Comparison of ENCODE assay signal across 8 mouse cellular contexts in the genomic region with DNA sequence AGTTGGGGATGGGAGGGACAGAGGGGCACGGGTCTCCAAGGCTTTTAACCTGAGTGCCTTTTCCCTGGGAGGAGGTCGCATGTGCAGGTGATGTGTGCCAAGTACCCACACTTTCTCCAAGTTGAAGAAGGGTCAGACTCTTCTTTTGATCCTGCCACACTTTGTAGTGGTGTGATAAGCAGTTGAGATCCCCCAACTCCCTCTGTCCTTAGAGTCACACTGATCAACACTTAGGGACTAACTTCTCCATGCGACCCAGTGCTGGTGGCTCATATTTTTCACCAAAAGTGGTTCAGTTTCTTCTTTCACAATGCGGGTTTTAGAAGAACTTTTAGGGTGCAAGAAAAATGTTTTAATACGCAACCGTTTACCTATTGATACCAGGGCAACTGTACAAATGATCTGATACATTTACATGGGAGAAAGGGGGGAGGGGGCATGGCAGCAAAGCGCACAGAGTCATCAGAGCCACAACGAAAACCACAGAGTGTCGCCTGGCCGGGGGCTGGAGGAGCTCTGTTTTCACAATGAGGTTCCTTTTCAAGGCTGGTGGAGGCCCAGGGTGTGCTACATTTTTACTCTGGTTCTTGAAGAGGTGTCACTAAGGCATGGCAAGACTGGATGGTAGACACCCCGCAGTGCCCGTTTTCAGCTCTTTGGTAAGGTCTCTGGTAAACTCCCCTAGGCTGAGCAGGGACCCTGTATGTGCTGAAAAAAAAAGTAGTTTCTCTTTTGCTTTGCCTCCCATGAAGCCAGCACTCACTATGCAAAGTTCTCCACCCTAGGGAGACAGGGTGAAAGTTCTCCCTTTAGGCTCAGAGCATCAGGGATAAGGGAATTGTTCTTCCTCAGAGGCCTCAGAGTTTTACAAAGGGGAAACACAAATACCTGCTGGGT. TPM values are rescaled to one million over a fixed set of nuclear protein-coding genes. Genes with fewer than 3 reads are reported as not detected.
A peak's percentile ranks its signal among the peaks of the same experiment; 100 is the strongest.
DNase-seq lines count a peak whose midpoint lies in the region; ATAC-seq and TF ChIP-seq lines count a peak whose summit lies in the region.

No protein-coding gene starts in this region.

- H3K36me3 ChIP-seq in forebrain, embryonic 16.5 days (ENCODE audit: control insufficient read depth, insufficient read depth): no peaks in the 10 kb centered on the region
- H3K36me3 ChIP-seq in neural tube, embryonic 12.5 days: no peaks in the 10 kb centered on the region

- no peaks in the 10 kb centered on the region for H3K9me3 ChIP-seq in forebrain, embryonic 16.5 days (ENCODE audit: control insufficient read depth, low read length)
- H3K9me3 ChIP-seq in neural tube, embryonic 12.5 days: no peaks in the 10 kb centered on the region

- no peak for TF ChIP-seq CTCF in lung, adult 2 months (IDR thresholded peaks at IDR 0.05; ENCODE audit: insufficient read depth, low read length)

- no peak overlapping the region for H3K9ac ChIP-seq in forebrain, embryonic 16.5 days (replicated peaks; ENCODE audit: low read depth, low read length)
- peak overlapping the region; percentile 38; the same call in 1 of the 2 replicates for H3K9ac ChIP-seq in neural tube, embryonic 12.5 days

- H3K4me2 ChIP-seq in forebrain, embryonic 16.5 days (ENCODE audit: low read length): peak overlapping the region; percentile 48
- H3K4me2 ChIP-seq in neural tube, embryonic 12.5 days (replicated peaks): peak overlapping the region; percentile 72

- peaks cover 18% of the 10 kb centered on the region for H3K4me1 ChIP-seq in lung, adult 2 months (ENCODE audit: control insufficient read depth, insufficient read depth, low read length)
- H3K4me1 ChIP-seq in forebrain, embryonic 16.5 days (replicated peaks; ENCODE audit: control insufficient read depth, insufficient read depth, low read length): peaks cover 9% of the 10 kb centered on the region
- peaks cover 8% of the 10 kb centered on the region for H3K4me1 ChIP-seq in neural tube, embryonic 12.5 days

- H3K4me3 ChIP-seq in lung, adult 2 months (replicated peaks; ENCODE audit: extremely low read depth, low read depth, low read length): peak overlapping the region; percentile 41
- H3K4me3 ChIP-seq in forebrain, embryonic 16.5 days (replicated peaks; ENCODE audit: low read length): peak overlapping the region; percentile 26
- H3K4me3 ChIP-seq in neural tube, embryonic 12.5 days: peak overlapping the region; percentile 23

- TF ChIP-seq POLR2A in lung, adult 2 months (IDR thresholded peaks at IDR 0.05; ENCODE audit: borderline replicate concordance, extremely low read depth, low read depth, low read length): no peak

- 53% methylated on average over 12 of the region's 12 CpGs for WGBS in lung, adult 2 months
- WGBS in forebrain, embryonic 16.5 days: 39% methylated on average over 12 of the region's 12 CpGs
- 38% methylated on average over 12 of the region's 12 CpGs for WGBS in neural tube, embryonic 12.5 days

- H3K27me3 ChIP-seq in forebrain, embryonic 16.5 days (replicated peaks; ENCODE audit: control insufficient read depth, insufficient read depth, low read length): peaks cover 43% of the 10 kb centered on the region
- H3K27me3 ChIP-seq in neural tube, embryonic 12.5 days (replicated peaks): no peaks in the 10 kb centered on the region; the same call in 1 of the 2 replicates

- DNase-seq in lung, adult 2 months: no peak
- no peak for DNase-seq in lung, postnatal 25 days (ENCODE audit: low spot score)
- peak; percentile 32 for DNase-seq in liver
- no peak for DNase-seq in right cerebral cortex, postnatal 25 days
- no peak for DNase-seq in cerebellum, postnatal 36 days
- DNase-seq in cerebellum, postnatal 4 days (ENCODE audit: low spot score in 2 of 2): no peak

- no peak for ATAC-seq in forebrain, embryonic 16.5 days
- no peak for ATAC-seq in neural tube, embryonic 12.5 days (ENCODE audit: low FRiP score, low read depth)

- H3K27ac ChIP-seq in forebrain, embryonic 16.5 days (ENCODE audit: low read length): no peak overlapping the region
- no peak overlapping the region for H3K27ac ChIP-seq in neural tube, embryonic 12.5 days

RNA-seq across cellular contexts. Expression of a gene that starts 0.7 kb away (rescaled TPM):
- 1.3 and 1.8 TPM in 2 replicates for polyA plus RNA-seq in lung, adult 2 months (2012; rRNA removed)
- polyA plus RNA-seq in forebrain, embryonic 16.5 days (2015; fragmentation: Nextera tagmentation; extraction: Ambion mirVana): 0.30 TPM in 1 of 2 replicates, not detected in the other
- 0.33 and 0.40 TPM in 2 replicates for polyA plus RNA-seq in neural tube, embryonic 12.5 days (2016; fragmentation: Nextera tagmentation; extraction: Ambion mirVana)

RNA-seq across cellular contexts. Expression of a gene that starts 30.8 kb away (rescaled TPM):
- polyA plus RNA-seq in lung, adult 2 months (2012; rRNA removed): 48.6 and 75.9 TPM in 2 replicates
- polyA plus RNA-seq in forebrain, embryonic 16.5 days (2015; fragmentation: Nextera tagmentation; extraction: Ambion mirVana): 5.4 and 5.5 TPM in 2 replicates
- polyA plus RNA-seq in neural tube, embryonic 12.5 days (2016; fragmentation: Nextera tagmentation; extraction: Ambion mirVana): 44.1 and 44.4 TPM in 2 replicates
